Mouse (Mus musculus): ENCODE results near the gene Dap. TPM values are rescaled to one million over a fixed set of nuclear protein-coding genes. Genes with fewer than 3 reads are reported as not detected.

Gene Dap
- 87.8 and 145 TPM in 2 replicates for polyA plus RNA-seq (2012; rRNA removed)

DNA sequence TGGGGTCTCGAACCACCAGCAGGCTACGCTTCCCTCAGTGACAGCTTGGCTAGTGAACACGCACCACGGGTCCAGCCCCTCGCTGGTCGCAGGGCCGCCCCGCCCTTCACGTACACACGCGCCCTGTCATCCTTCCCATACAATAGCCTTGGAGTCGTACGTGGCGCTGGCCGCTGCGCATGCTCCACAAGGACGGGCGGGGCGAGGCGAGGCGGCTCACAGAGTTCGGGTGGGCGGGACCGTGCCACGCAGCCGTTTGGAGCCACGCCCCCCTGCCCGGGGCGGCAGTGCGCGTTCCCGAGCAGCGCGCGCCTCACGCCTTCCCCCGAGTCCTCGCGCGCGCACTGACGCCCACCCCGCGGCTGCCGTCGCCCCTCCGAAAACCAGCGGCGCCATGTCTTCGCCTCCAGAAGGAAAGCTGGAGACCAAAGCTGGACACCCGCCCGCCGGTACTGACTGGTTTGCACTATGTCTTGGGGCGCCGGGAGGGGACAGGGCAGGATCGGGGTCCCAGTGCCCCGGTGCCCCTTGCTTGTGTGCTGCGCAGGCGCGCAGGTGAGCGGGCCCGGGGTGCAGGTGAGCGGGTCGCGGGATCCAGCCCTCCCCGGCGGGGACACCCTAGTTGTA lies at the start of gene Dap:
Gene Dap (plus strand): TSS at position 180 of the 627 bp plus-strand sequence.
- peak within 1 kb of the TSS; percentile 85 for H3K4me3 ChIP-seq (ENCODE audit: low read depth, low read length)
- H3K27me3 ChIP-seq (ENCODE audit: control insufficient read depth, insufficient read depth, low read length) = no peaks in the 10 kb centered on the region
- H3K27ac ChIP-seq (ENCODE audit: insufficient read depth, low read depth, low read length) = peak within 1 kb of the TSS; percentile 73
- H3K36me3 ChIP-seq (ENCODE audit: control insufficient read depth, insufficient read depth, low read length) = no peaks in the 10 kb centered on the region
- WGBS = under 1% methylated on average over 67 of the region's 67 CpGs
- H3K4me1 ChIP-seq (ENCODE audit: control insufficient read depth, insufficient read depth, insufficient read length, low read length) = 0 out of 2 replicates have a peak, but pooled peaks cover 2% of the 10 kb centered on the region
- no peak for TF ChIP-seq CTCF (IDR thresholded peaks at IDR 0.05; ENCODE audit: extremely low read depth, insufficient read length, insufficient replicate concordance, low read depth, low read length)
- peak; percentile 38; the same call in 1 of the 2 replicates for TF ChIP-seq POLR2A (IDR thresholded peaks at IDR 0.05; ENCODE audit: low read depth, low read length)

DNA sequence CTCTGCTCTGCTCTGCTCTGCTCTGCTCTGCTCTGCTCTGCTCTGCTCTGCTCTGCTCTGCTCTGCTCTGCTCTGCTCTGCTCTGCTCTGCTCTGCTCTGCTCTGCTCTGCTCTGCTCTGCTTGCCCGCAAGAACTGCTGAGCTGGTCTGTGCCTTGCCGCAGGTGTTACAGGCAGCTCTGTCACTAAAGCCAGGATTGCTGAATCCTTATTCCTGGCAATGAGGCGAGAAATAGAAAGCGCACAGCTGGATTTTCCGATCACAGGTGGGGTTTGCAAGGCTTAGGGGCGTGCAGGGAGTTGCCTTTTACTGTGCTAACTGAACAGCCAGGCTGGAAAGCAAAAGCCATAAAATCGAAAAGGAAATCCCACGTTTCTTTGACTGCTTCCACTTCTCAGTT lies 47.5 kb upstream of the Dap start:
- H3K4me1 ChIP-seq (ENCODE audit: control insufficient read depth, insufficient read depth, insufficient read length, low read length) = no peaks in the 10 kb centered on the region
- no peaks in the 10 kb centered on the region for H3K27me3 ChIP-seq (ENCODE audit: control insufficient read depth, insufficient read depth, low read length)
- H3K27ac ChIP-seq (ENCODE audit: insufficient read depth, low read depth, low read length) = no peak overlapping the region
- no peaks in the 10 kb centered on the region for H3K36me3 ChIP-seq (ENCODE audit: control insufficient read depth, insufficient read depth, low read length)
- 26% methylated on average over 8 of the region's 8 CpGs for WGBS
- TF ChIP-seq CTCF (IDR thresholded peaks at IDR 0.05; ENCODE audit: extremely low read depth, insufficient read length, insufficient replicate concordance, low read depth, low read length) (no peak), POLR2A (IDR thresholded peaks at IDR 0.05; ENCODE audit: low read depth, low read length) (no peak)
- no peak overlapping the region for H3K4me3 ChIP-seq (ENCODE audit: low read depth, low read length)

DNA sequence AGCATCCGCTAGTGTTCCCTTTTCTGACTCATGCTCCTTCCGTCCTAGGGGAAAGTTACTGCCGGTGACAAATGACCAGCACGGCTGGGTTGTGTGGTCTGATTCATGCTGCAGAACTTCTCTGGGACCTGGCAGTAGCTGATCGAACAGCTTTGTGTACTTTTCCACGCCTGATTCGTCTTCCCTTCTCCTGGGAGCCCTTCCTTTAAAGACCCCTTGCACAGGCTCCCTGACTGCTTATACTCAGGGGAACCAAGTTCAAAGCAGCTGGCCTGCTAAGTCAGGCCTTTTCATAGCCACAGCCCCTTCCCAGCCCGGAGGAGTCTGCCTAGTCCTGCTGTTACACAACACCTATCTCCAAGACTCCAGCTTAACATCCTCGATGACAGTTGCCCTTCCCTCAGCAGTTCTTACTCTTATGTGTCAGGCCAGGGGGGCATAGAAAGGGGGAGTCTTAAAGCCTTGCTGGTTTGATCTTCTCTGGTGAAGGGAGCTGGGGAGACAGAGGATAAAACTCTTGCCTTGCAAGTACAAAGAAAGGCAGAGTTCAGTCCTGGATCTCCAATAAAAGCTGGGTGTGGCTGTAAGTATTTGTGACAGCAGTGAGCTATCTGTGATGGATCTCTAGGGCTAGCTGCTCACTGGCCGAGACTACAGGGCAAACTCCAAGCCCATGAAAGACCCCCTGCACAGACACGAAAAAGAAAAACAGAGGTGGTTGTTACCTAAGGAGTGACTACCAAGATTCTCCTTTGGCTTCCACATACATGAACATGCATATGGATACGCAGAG lies 39.3 kb upstream of the Dap start:
- Histone ChIP-seq H3K27me3 (ENCODE audit: control insufficient read depth, insufficient read depth, low read length) (no peaks in the 10 kb centered on the region), H3K27ac (ENCODE audit: insufficient read depth, low read depth, low read length) (no peak overlapping the region), H3K36me3 (ENCODE audit: control insufficient read depth, insufficient read depth, low read length) (no peaks in the 10 kb centered on the region), H3K4me1 (ENCODE audit: control insufficient read depth, insufficient read depth, insufficient read length, low read length) (peaks cover 2% of the 10 kb centered on the region; the same call in 1 of the 2 replicates), H3K4me3 (ENCODE audit: low read depth, low read length) (no peak overlapping the region)
- TF ChIP-seq CTCF (IDR thresholded peaks at IDR 0.05; ENCODE audit: extremely low read depth, insufficient read length, insufficient replicate concordance, low read depth, low read length) (no peak), POLR2A (IDR thresholded peaks at IDR 0.05; ENCODE audit: low read depth, low read length) (no peak)
- WGBS = 34% methylated on average over 12 of the region's 12 CpGs

DNA sequence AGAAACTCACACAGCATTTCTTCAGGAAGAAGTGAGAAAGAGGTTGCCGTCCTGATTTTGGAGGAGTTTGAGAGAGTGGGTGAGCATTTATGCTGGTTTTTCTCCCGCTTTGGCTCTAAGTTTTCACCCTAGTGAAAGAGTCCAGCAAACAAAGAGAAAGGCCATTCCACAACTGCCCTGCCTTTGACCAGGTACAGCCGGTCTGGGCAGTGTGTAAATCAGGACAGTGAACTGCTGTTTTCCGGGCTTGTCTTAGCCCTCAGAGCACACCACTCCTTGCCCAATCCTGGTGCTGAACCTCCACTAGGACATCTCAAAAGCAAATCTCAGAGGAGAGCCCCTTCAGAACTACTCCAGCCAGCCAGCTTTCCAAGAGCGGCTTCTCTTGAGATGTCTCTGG lies 38.6 kb upstream of the Dap start:
- Histone ChIP-seq H3K27me3 (ENCODE audit: control insufficient read depth, insufficient read depth, low read length) (no peaks in the 10 kb centered on the region), H3K27ac (ENCODE audit: insufficient read depth, low read depth, low read length) (no peak overlapping the region), H3K4me3 (ENCODE audit: low read depth, low read length) (no peak overlapping the region), H3K4me1 (ENCODE audit: control insufficient read depth, insufficient read depth, insufficient read length, low read length) (peaks cover 2% of the 10 kb centered on the region; the same call in 1 of the 2 replicates), H3K36me3 (ENCODE audit: control insufficient read depth, insufficient read depth, low read length) (no peaks in the 10 kb centered on the region)
- WGBS = 57% methylated on average over 5 of the region's 5 CpGs
- no peak for TF ChIP-seq CTCF (IDR thresholded peaks at IDR 0.05; ENCODE audit: extremely low read depth, insufficient read length, insufficient replicate concordance, low read depth, low read length)
- no peak for TF ChIP-seq POLR2A (IDR thresholded peaks at IDR 0.05; ENCODE audit: low read depth, low read length)

DNA sequence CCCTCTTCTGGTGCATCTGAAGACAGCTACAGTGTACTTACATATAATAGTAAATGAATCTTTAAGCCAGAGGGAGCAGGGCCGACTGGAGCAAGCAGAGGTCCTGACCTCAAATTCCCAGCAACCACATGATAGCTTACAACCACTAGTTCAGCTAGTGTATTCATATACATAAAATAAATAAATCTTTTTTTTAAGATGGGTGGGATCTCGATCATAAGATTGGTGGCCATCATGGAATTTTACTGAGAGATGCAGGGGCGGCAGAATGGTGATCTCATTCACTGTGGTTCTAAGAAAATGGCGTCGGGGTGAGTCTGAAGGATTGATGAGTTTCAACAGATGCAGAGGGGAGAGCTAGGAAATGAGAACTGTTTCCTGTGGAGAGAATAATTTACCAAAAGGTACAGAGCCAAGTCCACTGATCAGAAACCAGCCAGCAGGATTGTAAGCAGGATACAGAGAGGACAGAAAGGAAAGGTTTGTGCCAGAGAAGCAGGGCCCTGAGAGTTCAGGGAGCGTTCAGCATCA lies 37.7 kb upstream of the Dap start:
- H3K27me3 ChIP-seq (ENCODE audit: control insufficient read depth, insufficient read depth, low read length) = no peaks in the 10 kb centered on the region
- WGBS = 80% methylated on average over 6 of the region's 6 CpGs
- H3K36me3 ChIP-seq (ENCODE audit: control insufficient read depth, insufficient read depth, low read length) = no peaks in the 10 kb centered on the region
- H3K4me1 ChIP-seq (ENCODE audit: control insufficient read depth, insufficient read depth, insufficient read length, low read length) = peaks cover 2% of the 10 kb centered on the region; the same call in 1 of the 2 replicates
- H3K4me3 ChIP-seq (ENCODE audit: low read depth, low read length) = no peak overlapping the region
- no peak for TF ChIP-seq POLR2A (IDR thresholded peaks at IDR 0.05; ENCODE audit: low read depth, low read length)
- TF ChIP-seq CTCF (IDR thresholded peaks at IDR 0.05; ENCODE audit: extremely low read depth, insufficient read length, insufficient replicate concordance, low read depth, low read length) = no peak
- no peak overlapping the region for H3K27ac ChIP-seq (ENCODE audit: insufficient read depth, low read depth, low read length)

DNA sequence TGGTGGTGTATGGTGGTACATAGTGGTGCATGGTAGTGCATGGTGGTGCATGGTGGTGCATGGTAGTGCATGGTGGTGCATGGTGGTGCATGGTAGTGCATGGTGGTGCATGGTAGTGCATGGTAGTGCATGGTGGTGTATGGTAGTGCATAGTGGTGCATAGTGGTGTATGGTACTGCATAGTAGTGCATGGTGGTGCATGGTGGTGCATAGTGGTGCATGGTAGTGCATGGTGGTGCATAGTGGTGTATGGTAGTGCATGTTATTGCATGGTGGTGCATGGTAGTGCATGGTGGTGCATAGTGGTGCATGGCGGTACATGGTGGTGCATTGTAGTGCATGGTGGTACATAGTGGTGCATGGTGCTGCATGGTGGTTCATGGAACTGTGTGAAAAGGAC lies 31.6 kb upstream of the Dap start:
- no peak for TF ChIP-seq POLR2A (IDR thresholded peaks at IDR 0.05; ENCODE audit: low read depth, low read length)
- TF ChIP-seq CTCF (IDR thresholded peaks at IDR 0.05; ENCODE audit: extremely low read depth, insufficient read length, insufficient replicate concordance, low read depth, low read length) = no peak
- WGBS = 97% methylated on average over 1 of the region's 1 CpGs
- 0 out of 2 replicates have a peak, but pooled peaks cover 2% of the 10 kb centered on the region for H3K4me1 ChIP-seq (ENCODE audit: control insufficient read depth, insufficient read depth, insufficient read length, low read length)
- no peak overlapping the region for H3K27ac ChIP-seq (ENCODE audit: insufficient read depth, low read depth, low read length)
- H3K4me3 ChIP-seq (ENCODE audit: low read depth, low read length) = no peak overlapping the region
- no peaks in the 10 kb centered on the region for H3K36me3 ChIP-seq (ENCODE audit: control insufficient read depth, insufficient read depth, low read length)
- H3K27me3 ChIP-seq (ENCODE audit: control insufficient read depth, insufficient read depth, low read length) = no peaks in the 10 kb centered on the region

DNA sequence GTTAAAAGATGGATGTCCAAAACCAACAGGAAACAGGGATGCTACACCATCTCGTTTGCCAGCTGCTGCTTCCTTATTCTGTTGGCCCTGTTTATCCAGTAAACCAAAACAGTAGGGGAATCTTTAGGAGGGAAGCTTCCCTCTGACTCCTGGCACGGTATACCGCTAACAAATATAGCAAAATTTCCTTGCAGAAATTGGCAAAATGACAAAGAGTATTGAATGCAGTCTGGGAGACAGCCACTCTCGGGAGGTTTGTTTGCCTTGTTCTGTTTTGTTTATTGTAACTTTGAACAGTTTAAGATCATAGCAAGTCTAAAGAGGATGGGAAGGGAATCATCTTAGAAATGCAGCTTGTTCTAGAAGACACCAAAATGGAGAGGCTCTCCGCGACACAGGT lies 28.3 kb upstream of the Dap start:
- no peaks in the 10 kb centered on the region for H3K27me3 ChIP-seq (ENCODE audit: control insufficient read depth, insufficient read depth, low read length)
- H3K4me3 ChIP-seq (ENCODE audit: low read depth, low read length) = no peak overlapping the region
- TF ChIP-seq CTCF (IDR thresholded peaks at IDR 0.05; ENCODE audit: extremely low read depth, insufficient read length, insufficient replicate concordance, low read depth, low read length) (no peak), POLR2A (IDR thresholded peaks at IDR 0.05; ENCODE audit: low read depth, low read length) (no peak)
- WGBS = 67% methylated on average over 6 of the region's 6 CpGs
- no peaks in the 10 kb centered on the region for H3K36me3 ChIP-seq (ENCODE audit: control insufficient read depth, insufficient read depth, low read length)
- H3K4me1 ChIP-seq (ENCODE audit: control insufficient read depth, insufficient read depth, insufficient read length, low read length) = no peaks in the 10 kb centered on the region
- no peak overlapping the region for H3K27ac ChIP-seq (ENCODE audit: insufficient read depth, low read depth, low read length)
